Mouse (Mus musculus) thymus, adult 2 months (tissue): ENCODE results near the gene Nexn.

Experiments
- CTCF ChIP-seq: fragments of 200-500 bp; IDR thresholded peaks from 2 replicates; pipeline ENCODE4 v1.5.1; 2012; ENCODE audit warnings: mild to moderate bottlenecking, control low read depth, low read length, moderate library complexity, borderline replicate concordance; ENCODE audit not compliant: control insufficient read depth, poor library complexity, insufficient read depth; ENCODE audit errors: extremely low read depth
- POLR2A ChIP-seq: fragments of 200-500 bp; IDR thresholded peaks from 2 replicates; pipeline ENCODE4 v1.6.1; 2012; ENCODE audit warnings: mild to moderate bottlenecking, low read length, control low read depth, moderate library complexity; ENCODE audit not compliant: control insufficient read depth, poor library complexity, insufficient read depth; ENCODE audit errors: extremely low read depth

DNA sequence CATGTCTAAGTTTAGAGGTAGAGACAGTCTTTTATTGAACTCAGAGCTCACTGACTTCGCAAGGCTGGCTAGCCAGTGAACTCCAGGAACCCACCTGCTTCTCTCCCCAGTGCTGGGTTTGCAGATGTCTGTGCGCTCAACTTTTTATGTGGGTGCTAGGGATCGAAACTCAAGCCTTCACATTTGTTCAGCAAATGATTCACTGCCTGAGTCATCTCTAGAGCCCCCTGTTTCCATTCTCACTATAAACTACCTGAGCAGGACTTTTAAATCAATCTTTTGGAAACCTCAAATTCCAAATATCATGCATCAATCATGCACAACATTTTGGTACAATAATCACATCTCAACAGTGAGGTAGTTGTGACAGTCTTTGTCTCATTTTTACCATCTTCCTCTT is 8.6 kb downstream of the Nexn start:
- TF ChIP-seq CTCF (no peak), POLR2A (no peak)
